Mouse (Mus musculus): Measurements from ENCODE around the gene Atp6v0e. TPM values are rescaled to one million over a fixed set of nuclear protein-coding genes. Genes with fewer than 3 reads are reported as not detected.

Atp6v0e gene
- polyA plus RNA-seq (2012; rRNA removed; ENCODE audit: low replicate concordance), result 143 and 150 TPM in 2 replicates

GRCm38 (mm10) chr17:26662978-26663683 lies at the start of gene Atp6v0e:
Gene Atp6v0e (plus strand): TSS chr17:26663231.

GRCm38 (mm10) chr17:26715271-26715758 lies 52.3 kb downstream of the Atp6v0e start, which contains the start of gene Crebrf:
Gene Crebrf (plus strand): TSS chr17:26715650.

Other genes with a start within 250 kb of the Atp6v0e start
- 21.0 and 52.6 TPM in 2 replicates for gene Neurl1b, start 248.4 kb upstream of the Atp6v0e start, polyA plus RNA-seq (2012; rRNA removed; ENCODE audit: low replicate concordance)
- gene Ergic1, start 101.7 kb upstream of the Atp6v0e start, polyA plus RNA-seq (2012; rRNA removed; ENCODE audit: low replicate concordance), result 46.8 and 89.0 TPM in 2 replicates
- 25.7 and 29.4 TPM in 2 replicates for gene Dusp1, start 101.1 kb upstream of the Atp6v0e start, polyA plus RNA-seq (2012; rRNA removed; ENCODE audit: low replicate concordance)
- 0.78 and 0.98 TPM in 2 replicates for gene Crebrf, start 52.4 kb downstream of the Atp6v0e start, polyA plus RNA-seq (2012; rRNA removed; ENCODE audit: low replicate concordance)
- 15.4 and 15.7 TPM in 2 replicates for gene Bnip1, start 117.8 kb downstream of the Atp6v0e start, polyA plus RNA-seq (2012; rRNA removed; ENCODE audit: low replicate concordance)
- 5.3 TPM in 1 of 2 replicates, not detected in the other for gene Nkx2-5, start 181.8 kb downstream of the Atp6v0e start, polyA plus RNA-seq (2012; rRNA removed; ENCODE audit: low replicate concordance)

Measured in duodenum, adult 2 months (tissue).